Mouse (Mus musculus) liver, postnatal 0 days (tissue): ENCODE data around the gene Basp1.

Experiments
- CTCF ChIP-seq: sonication (generic); IDR thresholded peaks from 2 replicates; pipeline ENCODE4 v1.5.1; 2016; ENCODE audit warnings: antibody characterized with exemption, low read depth
- EP300 ChIP-seq: IDR thresholded peaks from 2 replicates; pipeline ENCODE4 v1.6.1; 2016; ENCODE audit warnings: antibody characterized with exemption, low read depth, mild to moderate bottlenecking

GRCm38 (mm10) chr15:25416367-25416766 is 2.8 kb upstream of the Basp1 start:
- TF ChIP-seq CTCF (no peak), EP300 (no peak)
